Mouse (Mus musculus): ENCODE data around the gene Rtbdn.

DNA sequence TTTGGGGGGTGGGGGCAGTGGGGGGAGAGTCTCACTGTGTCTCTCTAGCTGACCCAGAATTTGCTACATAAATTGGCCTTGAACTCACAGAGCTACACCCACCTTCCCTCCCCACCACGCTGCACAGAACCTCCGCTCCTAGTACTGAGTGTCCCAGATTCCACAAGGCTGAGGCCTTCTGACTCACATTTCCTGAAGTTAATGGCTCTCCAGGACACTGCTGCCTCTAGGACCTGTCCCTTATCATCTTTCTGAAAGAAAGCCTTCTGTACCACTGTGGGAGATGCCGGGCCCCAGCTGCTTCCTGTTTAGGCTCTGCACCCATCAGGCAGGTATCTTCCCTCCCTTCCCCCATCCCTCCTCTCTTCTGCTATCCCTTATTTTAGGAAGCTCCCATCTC lies 19.8 kb downstream of the Rtbdn start:
- no peak for TF ChIP-seq CTCF (IDR thresholded peaks at IDR 0.05; ENCODE audit: low read depth, low read length)
- TF ChIP-seq POLR2A (IDR thresholded peaks at IDR 0.05; ENCODE audit: insufficient read depth, low read length) = no peak

All from ES-Bruce4 (cell line).